Mouse (Mus musculus) left cerebral cortex, postnatal 10 days (tissue): ENCODE measurements at regions not wholly inside any gene's neighbourhood (a gene's known extent, or its start where the extent isn't known, plus 50 kb on each side); places are given as distances from the start of the nearest gene placed in this dataset.

Experiments
- DNase-seq, 2 experiments: peaks; one replicate each; pipeline ENCODE4 v3.0.0; 2021 to 2022; ENCODE audit warnings: low spot score in 2 of 2, mixed read lengths in 1 of 2; ENCODE audit errors: extremely low spot score in 1 of 2
- intact Hi-C: fragments of 180-260 bp; cut with DNase I; formaldehyde crosslinking; loops from one replicate; pipeline ENCODE4 v1.15.1; 2025

GRCm38 (mm10) chr5:70024571-70024970 is 432.4 kb upstream of the Gnpda2 start:
- peak in 1 of 2 experiments; percentile 9 for DNase-seq

GRCm38 (mm10) chr5:70011951-70012350 is 419.8 kb upstream of the Gnpda2 start:
- no peak for DNase-seq
- intact Hi-C loops, result no loop called here

More at GRCm38 (mm10) chr5:70024571-70024970, 432.4 kb upstream of the Gnpda2 start:
- intact Hi-C loops, result no loop called here
